Mouse (Mus musculus) leukemia stem cell, adult 10-12 weeks (primary cell): ENCODE data around the gene Gm10100. TPM values are rescaled to one million over a fixed set of nuclear protein-coding genes. Genes with fewer than 3 reads are reported as not detected.

Source experiments
- polyA plus RNA-seq: library from polyadenylated mRNA; stranded (reverse); fragments of >175 nt; gene quantifications from 2 replicates; pipeline ENCODE4 v1.2.3, GENCODE M21; 2012; ENCODE audit warnings: low replicate concordance

The Gm10100 gene
- not detected in 2 replicates for polyA plus RNA-seq

DNA sequence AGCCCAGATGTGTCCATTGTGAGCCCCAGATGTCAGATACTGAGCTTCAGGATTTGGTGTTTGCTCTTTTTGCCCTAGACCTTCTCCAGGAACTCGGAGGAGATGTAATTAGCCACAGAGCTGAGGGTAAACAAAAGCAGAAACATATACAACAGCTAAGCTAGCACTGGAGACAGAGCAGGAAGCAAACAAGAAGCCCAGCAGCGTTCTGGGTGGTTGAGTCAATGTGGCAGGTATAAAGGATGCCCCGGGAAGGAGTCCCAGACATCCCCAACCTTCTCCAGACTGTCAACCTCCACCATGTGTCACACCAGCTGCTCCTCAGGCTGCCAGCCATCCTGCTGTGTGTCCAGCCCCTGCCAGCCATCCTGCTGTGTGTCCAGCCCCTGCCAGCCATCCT is at the start of gene Gm10100:
TSS of gene Gm10100 (plus strand) at position 301 of the 400 bp plus-strand sequence.

DNA sequence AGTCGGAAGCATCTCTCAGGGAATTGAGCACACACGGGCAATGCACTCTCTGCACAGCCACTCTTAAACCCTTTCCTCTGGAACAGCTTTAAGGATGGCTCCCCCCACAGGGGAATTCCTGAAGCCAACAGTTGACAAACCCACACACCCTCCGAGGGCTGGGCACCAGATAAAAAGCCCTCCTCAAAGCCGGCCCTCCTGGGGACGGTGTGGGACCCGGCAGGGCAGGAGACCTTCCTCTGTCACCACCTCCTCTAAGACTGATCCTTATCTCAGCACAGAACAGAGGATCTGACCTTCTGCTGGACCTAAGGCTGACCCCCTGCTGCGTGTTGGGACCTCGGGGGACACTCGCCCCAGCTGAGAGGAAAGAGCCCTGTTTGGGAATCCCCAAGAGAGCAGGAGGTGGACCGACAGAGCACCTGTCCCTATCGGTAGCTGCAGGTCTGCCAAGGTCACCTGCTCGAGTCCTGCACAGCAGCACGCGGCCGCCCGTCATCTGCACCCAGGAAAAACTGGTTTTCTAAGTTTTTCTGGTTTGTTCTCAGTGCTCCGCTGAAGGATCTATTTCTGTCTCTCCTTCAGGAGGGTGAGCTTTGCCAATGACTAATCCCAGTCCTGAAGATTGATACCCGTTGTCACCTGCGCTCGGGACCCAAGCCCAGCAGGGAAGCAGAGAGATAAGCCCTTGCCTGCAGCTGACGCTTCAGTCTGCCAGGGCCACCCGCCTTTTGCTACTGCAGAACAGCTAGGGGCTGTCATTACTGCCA is 40.2 kb upstream of the Gm10100 start, which contains the start of gene Tspear:
TSS of gene Tspear (plus strand) at position 675 of the 770 bp plus-strand sequence.

DNA sequence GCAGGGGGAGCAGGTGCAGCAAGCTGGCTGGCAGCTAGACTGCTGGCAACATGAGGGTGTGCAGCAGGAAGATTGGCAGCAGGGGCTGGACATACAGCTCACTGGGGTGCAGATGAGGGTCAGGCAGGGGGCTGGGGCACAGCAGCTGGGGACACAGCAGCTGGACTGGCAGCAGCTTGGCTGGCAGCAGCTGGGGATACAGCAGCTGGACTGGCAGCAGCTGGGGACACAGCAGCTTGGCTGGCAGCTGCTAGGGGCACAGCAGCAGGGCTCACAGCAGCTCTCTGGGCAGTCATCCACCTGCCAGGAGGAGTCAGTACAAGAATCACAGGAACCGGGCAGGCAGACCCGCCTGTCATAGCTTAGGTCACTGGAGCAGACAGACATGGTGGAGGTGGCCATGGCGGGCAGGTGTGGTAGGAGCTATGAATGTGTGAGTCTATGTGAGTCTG is 35.9 kb upstream of the Gm10100 start, which contains the start of gene Gm19402:
TSS of gene Gm19402 (minus strand) at position 402 of the 452 bp plus-strand sequence.

DNA sequence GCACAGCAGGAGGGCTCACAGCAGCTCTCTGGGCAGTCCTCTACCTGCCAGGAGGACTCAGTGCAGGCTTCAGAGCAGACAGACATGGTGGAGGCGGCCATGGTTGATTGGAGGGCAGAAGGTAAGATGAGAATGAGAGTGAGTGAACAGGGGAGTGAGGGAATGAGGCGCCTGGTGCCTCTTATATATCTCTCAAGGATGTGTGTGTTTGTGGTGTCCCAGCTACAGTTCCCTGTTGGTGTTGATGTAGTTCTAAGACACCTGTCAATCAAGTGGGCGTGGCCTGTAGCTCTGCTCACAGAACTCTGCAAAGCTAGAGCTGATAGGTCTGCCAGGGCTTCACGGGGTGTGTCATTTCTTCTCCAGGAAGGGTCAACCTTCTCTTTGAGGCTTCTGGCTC is 29.2 kb upstream of the Gm10100 start, which contains the start of gene Gm9508:
TSS of gene Gm9508 (minus strand) at position 101 of the 400 bp plus-strand sequence.

DNA sequence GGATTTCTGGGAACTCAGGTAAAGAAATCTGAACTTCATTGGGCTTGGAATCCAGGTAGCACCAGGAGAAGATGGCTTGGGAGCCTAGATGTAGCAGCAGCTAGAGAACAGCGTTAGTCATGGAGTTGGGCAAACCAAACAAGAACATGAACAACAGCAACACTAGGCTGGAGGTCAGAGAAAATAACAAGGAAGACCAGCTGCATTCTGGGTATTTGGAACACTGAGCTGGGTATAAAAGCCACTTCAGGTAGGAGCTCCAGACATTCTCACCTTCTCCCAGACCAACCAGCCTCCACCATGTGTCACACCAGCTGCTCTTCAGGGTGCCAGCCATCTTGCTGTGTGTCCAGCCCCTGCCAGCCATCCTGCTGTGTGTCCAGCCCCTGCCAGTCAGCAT is 20.0 kb upstream of the Gm10100 start, which contains the start of gene Gm10272:
TSS of gene Gm10272 (plus strand) at position 301 of the 400 bp plus-strand sequence.

DNA sequence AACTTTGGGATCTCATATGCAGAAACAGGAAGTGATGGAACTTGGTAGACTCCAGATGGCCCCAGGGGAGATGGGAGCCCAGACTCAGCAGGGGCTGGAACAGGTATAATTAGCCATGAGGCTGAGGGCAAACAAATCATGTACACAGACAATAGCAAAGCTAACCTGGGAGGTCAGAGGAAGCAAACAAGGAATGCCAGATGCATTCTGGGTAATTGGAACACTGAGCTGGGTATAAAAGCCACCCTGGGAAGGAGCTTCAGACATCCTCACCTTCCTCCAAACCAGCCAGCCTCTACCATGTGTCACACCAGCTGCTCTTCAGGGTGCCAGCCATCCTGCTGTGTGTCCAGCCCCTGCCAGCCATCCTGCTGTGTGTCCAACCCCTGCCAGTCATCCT is 15.1 kb upstream of the Gm10100 start, which contains the start of gene Gm10024:
TSS of gene Gm10024 (plus strand) at position 301 of the 400 bp plus-strand sequence.

DNA sequence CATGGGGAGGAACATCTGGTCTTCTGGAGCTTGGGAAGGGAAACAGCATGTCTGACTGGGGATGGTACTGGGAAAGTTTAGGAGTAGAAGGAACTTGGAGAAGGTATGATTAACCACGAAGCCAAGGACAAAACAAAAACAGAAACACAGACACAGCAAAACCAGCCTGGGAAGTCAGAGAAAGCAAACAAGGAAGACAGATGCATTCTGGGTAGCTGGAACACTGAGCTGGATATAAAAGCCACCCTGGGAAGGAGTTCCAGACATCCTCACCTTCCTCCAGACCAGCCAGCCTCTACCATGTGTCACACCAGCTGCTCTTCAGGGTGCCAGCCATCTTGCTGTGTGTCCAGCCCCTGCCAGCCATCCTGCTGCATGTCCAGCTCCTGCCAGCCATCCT is 10.8 kb upstream of the Gm10100 start, which contains the start of gene Gm10142:
TSS of gene Gm10142 (plus strand) at position 301 of the 400 bp plus-strand sequence.

DNA sequence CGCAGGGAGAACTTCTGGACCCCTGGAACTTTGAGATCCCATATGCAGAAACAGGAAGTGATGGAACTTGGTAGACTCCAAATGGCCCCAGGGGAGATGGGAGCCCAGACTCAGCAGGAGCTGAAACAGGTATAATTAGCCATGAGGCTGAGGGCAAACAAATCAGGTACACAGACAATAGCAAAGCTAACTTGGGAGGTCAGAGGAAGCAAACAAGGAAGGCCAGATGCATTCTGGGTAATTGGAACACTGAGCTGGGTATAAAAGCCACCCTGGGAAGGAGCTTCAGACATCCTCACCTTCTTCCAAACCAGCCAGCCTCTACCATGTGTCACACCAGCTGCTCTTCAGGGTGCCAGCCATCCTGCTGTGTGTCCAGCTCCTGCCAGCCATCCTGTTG is 6.0 kb upstream of the Gm10100 start, which contains the start of gene Krtap12-1:
TSS of gene Krtap12-1 (plus strand) at position 301 of the 400 bp plus-strand sequence.

DNA sequence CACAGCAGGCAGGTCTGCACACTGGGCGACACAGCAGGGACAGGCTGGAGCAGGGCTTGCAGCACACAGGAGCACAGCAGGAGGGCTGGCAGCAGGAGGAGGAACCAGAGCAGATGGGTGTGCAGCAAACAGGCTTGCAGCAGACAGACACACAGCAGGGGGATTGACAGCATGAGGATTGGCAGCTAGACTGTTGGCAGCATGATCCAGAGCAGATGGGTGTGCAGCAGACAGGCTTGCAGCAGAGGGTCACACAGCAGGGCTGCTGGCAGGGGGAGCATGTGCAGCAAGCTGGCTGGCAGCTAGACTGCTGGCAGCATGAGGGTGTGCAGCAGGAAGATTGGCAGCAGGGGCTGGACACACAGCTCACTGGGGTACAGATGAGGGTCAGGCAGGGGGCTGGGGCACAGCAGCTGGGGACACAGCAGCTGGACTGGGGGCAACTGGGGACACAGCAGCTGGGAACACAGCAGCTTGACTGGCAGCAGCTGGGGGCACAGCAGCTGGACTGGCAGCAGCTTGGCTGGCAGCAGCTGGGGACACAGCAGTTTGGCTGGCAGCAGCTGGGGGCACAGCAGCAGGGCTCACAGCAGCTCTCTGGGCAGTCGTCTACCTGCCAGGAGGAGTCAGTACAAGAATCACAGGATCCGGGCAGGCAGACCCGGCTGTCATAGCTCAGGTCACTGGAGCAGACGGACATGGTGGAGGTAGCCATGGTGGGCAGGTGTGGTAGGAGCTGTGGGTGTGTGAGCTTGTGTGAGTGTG is 15.8 kb downstream of the Gm10100 start, which contains the start of gene Gm18596:
TSS of gene Gm18596 (minus strand) at position 715 of the 765 bp plus-strand sequence.

DNA sequence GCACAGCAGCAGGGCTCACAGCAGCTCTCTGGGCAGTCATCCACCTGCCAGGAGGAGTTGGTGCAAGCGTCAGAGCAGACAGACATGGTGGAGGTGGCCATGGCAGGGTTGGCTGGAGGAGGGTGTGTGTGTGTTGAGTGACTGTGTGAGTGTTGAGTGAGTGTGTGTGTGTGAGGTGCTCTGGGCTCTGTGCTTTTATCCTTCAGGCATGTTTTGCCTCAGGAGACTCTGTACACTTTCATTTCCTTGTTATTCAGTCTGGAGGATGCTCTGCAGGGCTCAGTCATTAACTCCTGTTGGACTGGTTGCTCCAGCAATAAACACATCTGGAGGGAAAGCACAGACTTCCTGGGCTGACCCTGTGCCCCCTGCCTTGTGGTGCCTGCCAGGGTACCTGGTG is 25.0 kb downstream of the Gm10100 start, which contains the start of gene Gm9736:
TSS of gene Gm9736 (minus strand) at position 101 of the 400 bp plus-strand sequence.

DNA sequence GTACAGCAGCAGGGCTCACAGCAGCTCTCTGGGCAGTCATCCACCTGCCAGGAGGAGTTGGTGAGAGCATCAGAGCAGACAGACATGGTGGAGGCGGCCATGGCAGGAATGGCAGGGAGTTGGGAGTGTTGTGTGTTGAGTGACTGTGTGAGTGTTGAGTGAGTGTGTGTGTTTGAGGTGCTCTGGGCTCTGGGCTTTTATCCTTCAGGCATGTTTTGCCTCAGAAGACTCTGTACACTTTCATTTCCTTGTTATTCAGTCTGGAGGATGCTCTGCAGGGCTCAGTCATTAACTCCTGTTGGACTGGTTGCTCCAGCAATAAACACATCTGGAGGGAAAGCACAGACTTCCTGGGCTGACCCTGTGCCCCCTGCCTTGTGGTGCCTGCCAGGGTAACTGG is 33.3 kb downstream of the Gm10100 start, which contains the start of gene Gm3233:
TSS of gene Gm3233 (minus strand) at position 101 of the 400 bp plus-strand sequence.

DNA sequence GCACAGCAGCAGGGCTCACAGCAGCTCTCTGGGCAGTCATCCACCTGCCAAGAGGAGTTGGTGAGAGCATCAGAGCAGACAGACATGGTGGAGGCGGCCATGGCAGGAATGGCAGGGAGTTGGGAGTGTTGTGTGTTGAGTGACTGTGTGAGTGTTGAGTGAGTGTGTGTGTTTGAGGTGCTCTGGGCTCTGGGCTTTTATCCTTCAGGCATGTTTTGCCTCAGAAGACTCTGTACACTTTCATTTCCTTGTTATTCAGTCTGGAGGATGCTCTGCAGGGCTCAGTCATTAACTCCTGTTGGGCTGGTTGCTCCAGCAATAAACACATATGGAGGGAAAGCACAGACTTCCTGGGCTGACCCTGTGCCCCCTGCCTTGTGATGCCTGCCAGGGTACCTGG is 44.9 kb downstream of the Gm10100 start, which contains the start of gene Gm3238:
TSS of gene Gm3238 (minus strand) at position 101 of the 400 bp plus-strand sequence.

Other genes with a start within 250 kb of the Gm10100 start
- gene Fam207a, start 210.7 kb upstream of the Gm10100 start, polyA plus RNA-seq: 53.1 and 149 TPM in 2 replicates
- gene Itgb2, start 196.2 kb upstream of the Gm10100 start, polyA plus RNA-seq: 3.8 and 15.3 TPM in 2 replicates
- 22.2 and 37.6 TPM in 2 replicates for gene Pttg1ip, start 144.8 kb upstream of the Gm10100 start, polyA plus RNA-seq
- 36.3 and 57.5 TPM in 2 replicates for gene Sumo3, start 120.4 kb upstream of the Gm10100 start, polyA plus RNA-seq
- not detected in 2 replicates for gene Gm49325, start 120.3 kb upstream of the Gm10100 start, polyA plus RNA-seq
- 15.4 and 47.2 TPM in 2 replicates for gene Ube2g2, start 104.2 kb upstream of the Gm10100 start, polyA plus RNA-seq
- 0.10 and 0.16 TPM in 2 replicates for gene Tspear, start 39.9 kb upstream of the Gm10100 start, polyA plus RNA-seq
- gene Gm19402, start 35.7 kb upstream of the Gm10100 start, polyA plus RNA-seq: not detected in 2 replicates
- gene Gm9508, start 29.3 kb upstream of the Gm10100 start, polyA plus RNA-seq: not detected in 2 replicates
- gene Gm10272, start 19.9 kb upstream of the Gm10100 start, polyA plus RNA-seq: not detected in 2 replicates
- gene Gm10024, start 15.0 kb upstream of the Gm10100 start, polyA plus RNA-seq: not detected in 2 replicates
- not detected in 2 replicates for gene Gm10142, start 10.7 kb upstream of the Gm10100 start, polyA plus RNA-seq
- gene Krtap12-1, start 5.9 kb upstream of the Gm10100 start, polyA plus RNA-seq: not detected in 2 replicates
- 0.22 TPM in 1 of 2 replicates, not detected in the other for gene Gm18596, start 16.2 kb downstream of the Gm10100 start, polyA plus RNA-seq
- gene Gm9736, start 24.9 kb downstream of the Gm10100 start, polyA plus RNA-seq: not detected in 2 replicates
- not detected in 2 replicates for gene Gm3233, start 33.2 kb downstream of the Gm10100 start, polyA plus RNA-seq
- 0.28 TPM in 1 of 2 replicates, not detected in the other for gene Gm3238, start 44.8 kb downstream of the Gm10100 start, polyA plus RNA-seq
- not detected in 2 replicates for gene Gm7138, start 50.5 kb downstream of the Gm10100 start, polyA plus RNA-seq
- not detected in 2 replicates for gene Gm3250, start 56.1 kb downstream of the Gm10100 start, polyA plus RNA-seq
- gene Gm7137, start 61.7 kb downstream of the Gm10100 start, polyA plus RNA-seq: not detected in 2 replicates
- not detected in 2 replicates for gene Gm9639, start 68.6 kb downstream of the Gm10100 start, polyA plus RNA-seq
- gene Gm19668, start 72.6 kb downstream of the Gm10100 start, polyA plus RNA-seq: not detected in 2 replicates
- not detected in 2 replicates for gene Gm9507, start 85.4 kb downstream of the Gm10100 start, polyA plus RNA-seq
- gene Gm2696, start 88.2 kb downstream of the Gm10100 start, polyA plus RNA-seq: not detected in 2 replicates
- not detected in 2 replicates for gene Krtap10-4, start 100.6 kb downstream of the Gm10100 start, polyA plus RNA-seq
- gene Krtap10-10, start 109.5 kb downstream of the Gm10100 start, polyA plus RNA-seq: not detected in 2 replicates
- not detected in 2 replicates for gene Gm36176, start 120.3 kb downstream of the Gm10100 start, polyA plus RNA-seq
- gene Gm10318, start 126.4 kb downstream of the Gm10100 start, polyA plus RNA-seq: not detected in 2 replicates
- not detected in 2 replicates for gene Gm3285, start 135.5 kb downstream of the Gm10100 start, polyA plus RNA-seq
- gene Lrrc3, start 176.1 kb downstream of the Gm10100 start, polyA plus RNA-seq: 0.09 and 0.15 TPM in 2 replicates
- gene Trpm2, start 244.1 kb downstream of the Gm10100 start, polyA plus RNA-seq: 2.6 and 5.5 TPM in 2 replicates